Mouse (Mus musculus) T-cell, adult 2 months (primary cell): ENCODE data around the gene Gmppb.
A peak's percentile ranks its signal among the peaks of the same experiment; 100 is the strongest.

Experiments
- DNase-seq: peaks from one replicate; pipeline ENCODE4 v3.0.0; 2022; ENCODE audit warnings: low spot score

The Gmppb gene

DNA sequence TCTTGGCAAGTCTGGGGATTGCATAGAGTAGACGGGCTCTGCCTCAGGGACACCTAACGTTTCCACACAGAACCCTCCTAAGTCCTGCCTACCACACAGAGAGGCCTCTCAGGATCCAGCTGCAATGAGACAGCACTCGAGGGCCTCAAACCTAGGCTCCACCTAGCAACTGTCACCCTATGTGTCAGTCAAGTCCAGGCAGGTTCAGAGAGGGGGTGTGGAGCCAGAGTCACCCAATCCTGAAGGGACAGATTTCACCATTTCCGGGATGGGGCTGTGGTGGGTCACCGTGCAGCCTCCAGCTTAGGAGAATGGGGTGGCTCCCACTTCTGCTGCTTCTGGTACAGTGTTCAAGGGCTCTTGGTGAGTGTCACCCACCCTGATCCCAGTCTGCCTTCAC, 31.1 kb downstream of the Gmppb start, which contains the start of gene Mst1:
Mst1 (plus strand) TSS at position 269 of the 400 bp plus-strand sequence.
- DNase-seq = no peak

GRCm38 (mm10) chr9:108082549-108082948, 33.5 kb downstream of the Gmppb start:
- DNase-seq = no peak

DNA sequence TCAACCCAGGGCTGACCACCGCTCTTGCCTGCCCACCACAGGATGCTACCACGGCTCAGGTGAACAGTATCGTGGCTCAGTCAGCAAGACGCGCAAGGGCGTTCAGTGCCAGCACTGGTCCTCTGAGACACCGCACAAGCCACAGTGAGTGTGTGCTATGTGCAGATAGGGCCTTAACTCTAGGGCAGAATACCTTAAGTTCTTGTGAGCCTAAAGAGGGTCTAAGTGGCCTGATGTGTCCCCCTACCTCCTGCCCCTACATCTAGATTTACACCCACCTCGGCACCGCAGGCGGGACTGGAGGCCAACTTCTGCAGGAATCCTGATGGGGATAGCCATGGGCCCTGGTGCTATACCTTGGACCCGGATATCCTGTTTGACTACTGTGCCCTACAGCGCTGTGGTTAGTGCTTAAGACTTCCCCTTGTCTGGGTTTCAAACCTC, 34.0 kb downstream of the Gmppb start, which contains the start of gene Rnf123:
Rnf123 (minus strand) TSS at position 359 of the 444 bp plus-strand sequence.
- peak; percentile 45 for DNase-seq

DNA sequence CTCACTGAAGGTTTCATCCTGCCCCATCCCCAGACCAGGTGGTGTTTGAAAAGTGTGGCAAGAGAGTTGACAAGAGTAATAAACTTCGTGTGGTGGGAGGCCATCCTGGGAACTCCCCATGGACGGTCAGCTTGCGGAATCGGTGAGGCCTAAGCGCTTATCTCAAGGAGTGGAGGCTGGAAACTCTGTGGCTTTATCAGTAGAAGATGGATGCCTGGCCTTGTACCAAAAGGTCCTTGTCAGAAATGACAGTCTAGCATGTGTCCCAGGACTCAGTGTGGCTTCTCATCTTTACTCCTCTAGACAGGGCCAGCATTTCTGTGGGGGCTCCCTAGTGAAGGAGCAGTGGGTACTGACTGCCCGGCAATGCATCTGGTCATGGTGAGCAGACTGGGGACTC, 34.5 kb downstream of the Gmppb start:
- DNase-seq = no peak

DNA sequence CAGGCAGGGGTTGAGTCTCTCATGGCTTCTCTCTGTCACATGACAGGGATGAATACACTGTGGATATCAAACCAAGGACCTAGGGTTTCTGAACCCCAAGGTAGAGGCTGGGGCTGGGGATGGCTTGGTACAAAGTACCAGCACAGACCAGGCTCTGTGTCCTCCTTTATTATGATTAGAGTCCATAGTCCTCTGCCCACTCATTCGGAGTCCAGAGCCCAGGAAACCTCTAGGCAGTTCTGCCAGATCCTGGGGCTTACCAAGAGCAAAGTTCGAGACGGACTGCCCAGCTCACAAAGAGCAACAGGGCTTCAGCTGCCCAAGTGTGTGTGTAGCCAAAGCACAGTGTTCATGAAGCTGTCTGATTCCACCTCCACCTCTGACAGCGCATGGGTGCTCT, 36.2 kb downstream of the Gmppb start:
- no peak for DNase-seq

GRCm38 (mm10) chr9:108090611-108091120, 41.6 kb downstream of the Gmppb start:
- DNase-seq = no peak

GRCm38 (mm10) chr9:108093586-108093985, 44.5 kb downstream of the Gmppb start:
- no peak for DNase-seq

DNA sequence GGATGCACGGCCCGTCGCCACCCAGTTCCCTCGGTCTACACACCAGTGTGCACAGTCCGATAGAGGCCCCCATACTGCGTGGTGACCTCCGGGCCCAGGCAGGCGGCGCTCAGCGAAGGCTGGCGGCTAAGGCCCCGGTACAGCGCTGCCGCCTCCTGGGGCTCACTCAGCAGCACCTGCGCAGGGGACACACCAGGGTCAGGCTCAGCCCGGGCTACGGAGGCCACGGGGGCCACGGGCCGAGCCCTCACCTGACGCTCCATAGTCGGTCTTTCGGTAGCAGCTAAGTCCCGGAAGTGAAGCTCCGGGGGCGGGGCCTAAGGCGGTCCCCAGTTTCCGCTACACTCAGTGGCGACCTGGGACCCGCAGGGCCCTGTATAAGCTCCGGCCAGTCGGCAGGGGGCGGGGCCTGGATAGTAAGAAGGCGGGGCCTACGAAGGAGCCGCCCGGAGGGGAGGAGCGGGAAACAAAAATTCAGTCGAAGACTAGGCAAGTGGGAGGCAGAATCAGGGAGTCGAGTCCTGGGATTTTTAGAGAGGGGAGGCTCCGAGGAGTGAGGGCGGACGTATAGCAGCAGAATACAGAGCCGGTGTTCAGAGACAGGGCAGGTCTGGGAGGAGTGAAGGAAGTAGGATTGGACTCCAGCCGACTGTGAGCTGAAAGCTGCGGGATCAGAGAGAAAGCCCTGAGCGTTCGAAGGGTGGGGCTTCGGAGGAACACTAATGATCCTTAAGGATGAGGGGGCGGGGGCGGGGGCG, 45.3 kb downstream of the Gmppb start, which contains the start of gene Apeh:
Apeh (minus strand) TSS at position 423 of the 758 bp plus-strand sequence.
- peak; percentile 92 for DNase-seq

DNA sequence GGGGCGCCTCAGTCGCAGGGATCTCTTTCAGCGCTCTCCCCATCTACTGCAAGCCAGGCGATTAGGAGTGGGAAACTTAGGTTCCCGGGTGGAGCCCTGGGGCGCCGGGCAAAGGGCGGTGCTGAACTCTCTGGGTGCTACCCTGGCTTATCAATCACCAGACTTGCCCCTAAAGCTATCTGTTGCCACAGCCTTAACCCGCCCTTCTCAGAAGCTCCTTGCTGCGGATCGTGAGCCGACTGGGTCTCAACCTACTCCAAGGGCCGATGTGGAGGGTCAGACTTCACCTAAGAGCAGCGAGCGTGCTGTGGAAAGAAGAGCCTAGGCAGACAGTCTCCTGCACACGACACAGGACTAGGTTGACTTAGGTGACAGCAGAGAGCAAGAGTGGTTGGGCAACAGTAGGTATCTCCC, 46.0 kb downstream of the Gmppb start:
- no peak for DNase-seq

DNA sequence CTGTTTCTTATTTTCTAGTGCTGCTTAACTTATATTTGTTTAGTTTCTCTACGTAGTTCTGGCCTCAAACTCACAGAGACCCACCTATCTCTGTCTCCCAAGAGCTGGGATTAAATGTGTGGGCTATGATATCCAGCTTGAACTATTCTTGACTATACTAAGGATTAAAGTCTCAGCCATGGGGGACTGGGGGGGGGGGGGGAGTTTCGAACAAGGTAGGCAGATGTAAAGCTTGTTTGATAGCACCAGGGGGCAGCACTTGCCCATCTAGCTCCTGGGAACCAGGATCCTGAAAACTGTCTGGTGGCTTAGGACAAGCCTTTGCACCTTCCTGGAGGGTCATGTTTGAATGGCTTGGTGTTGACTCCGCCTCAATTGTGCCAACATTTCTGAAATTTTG, 46.5 kb downstream of the Gmppb start:
- peak; percentile 54 for DNase-seq

- no peak for DNase-seq
These were observed 47.1 kb downstream of the Gmppb start for GRCm38 (mm10) chr9:108095949-108096712.

DNA sequence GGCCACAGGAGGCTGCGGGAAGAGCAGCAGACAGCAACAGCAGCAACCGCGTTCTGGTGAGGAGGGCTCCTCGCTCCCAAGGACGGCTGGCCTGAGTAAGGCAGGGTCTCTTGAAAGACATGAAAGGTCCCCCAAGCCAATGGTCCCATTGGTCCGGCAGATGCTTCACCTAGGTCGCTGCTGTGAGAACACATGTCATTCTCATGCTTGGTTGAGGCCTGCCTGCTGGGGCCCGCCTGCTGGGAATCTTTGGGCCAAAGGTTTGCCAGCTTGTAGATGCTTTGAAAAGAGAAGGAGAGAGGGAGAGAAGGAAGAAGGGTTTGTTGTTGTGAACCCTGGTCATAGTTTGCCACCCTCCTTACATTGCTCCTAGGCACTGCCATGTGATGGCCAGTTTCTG, 50.6 kb downstream of the Gmppb start:
- DNase-seq = no peak
